In genomic region chr9:60713616-60714015, GRCm38 (mm10) we compare ENCODE assay signal across 9 mouse cellular contexts. TPM values are rescaled to one million over a fixed set of nuclear protein-coding genes. Genes with fewer than 3 reads are reported as not detected.
DNase-seq lines count a peak whose midpoint lies in the region; ATAC-seq and TF ChIP-seq lines count a peak whose summit lies in the region.
"Had no signal": no experiment of that assay in that cellular context is flagged by ENCODE, and none has a peak within 500 bp of the region (broad histone marks: within the 10 kb centered on the region; RNA-seq: fewer than 3 reads in every experiment).

No protein-coding gene starts in this region.

- no peak for TF ChIP-seq CTCF in left cerebral cortex, adult 2 months (IDR thresholded peaks at IDR 0.05)

- peak overlapping the region; percentile 99 for H3K27ac ChIP-seq in left cerebral cortex, adult 2 months
- no peak overlapping the region for H3K27ac ChIP-seq in embryonic facial prominence, embryonic 15.5 days (replicated peaks)
- H3K27ac ChIP-seq in hindbrain, embryonic 16.5 days (ENCODE audit: low read depth, low read length) = peak overlapping the region; percentile 18; the same call in 1 of the 2 replicates
- H3K27ac ChIP-seq in neural tube, embryonic 13.5 days (replicated peaks) = 0 out of 2 replicates have a peak overlapping the region, but pooled peaks have one; percentile 33

- peak overlapping the region; percentile 97 for H3K4me2 ChIP-seq in embryonic facial prominence, embryonic 15.5 days (replicated peaks)
- peak overlapping the region; percentile 90 for H3K4me2 ChIP-seq in hindbrain, embryonic 16.5 days (ENCODE audit: low read length)
- H3K4me2 ChIP-seq in neural tube, embryonic 13.5 days = peak overlapping the region; percentile 95

- 26% methylated on average over 4 of the region's 4 CpGs for WGBS in embryonic facial prominence, embryonic 15.5 days
- WGBS in hindbrain, embryonic 16.5 days = 43% methylated on average over 4 of the region's 4 CpGs
- 48% methylated on average over 4 of the region's 4 CpGs for WGBS in neural tube, embryonic 13.5 days

- DNase-seq in left cerebral cortex, adult 2 months (ENCODE audit: extremely low spot score in 1 of 2, low spot score in 2 of 2) = no peak
- DNase-seq in left cerebral cortex, postnatal 10 days (ENCODE audit: extremely low spot score in 1 of 2, low spot score in 2 of 2) = no peak
- DNase-seq in B cell, adult 2 months = no peak
- no peak for DNase-seq in layer of hippocampus, adult 8-10 months (ENCODE audit: low spot score in 2 of 2)
- no peak for DNase-seq in left cerebral cortex, adult 18-20 months (ENCODE audit: low spot score in 2 of 2)

- no peaks in the 10 kb centered on the region for H3K9me3 ChIP-seq in embryonic facial prominence, embryonic 15.5 days (replicated peaks)
- H3K9me3 ChIP-seq in hindbrain, embryonic 16.5 days (ENCODE audit: control insufficient read depth, low read length) = no peaks in the 10 kb centered on the region
- no peaks in the 10 kb centered on the region for H3K9me3 ChIP-seq in neural tube, embryonic 13.5 days

- H3K36me3 ChIP-seq in embryonic facial prominence, embryonic 15.5 days = no peaks in the 10 kb centered on the region
- no peaks in the 10 kb centered on the region; the same call in 1 of the 2 replicates for H3K36me3 ChIP-seq in hindbrain, embryonic 16.5 days (ENCODE audit: control insufficient read depth, insufficient read depth, low read length)
- H3K36me3 ChIP-seq in neural tube, embryonic 13.5 days = no peaks in the 10 kb centered on the region

- H3K9ac ChIP-seq in embryonic facial prominence, embryonic 15.5 days = peak overlapping the region; percentile 67; the same call in 1 of the 2 replicates
- peak overlapping the region; percentile 87 for H3K9ac ChIP-seq in hindbrain, embryonic 16.5 days (ENCODE audit: low read depth, low read length)
- H3K9ac ChIP-seq in neural tube, embryonic 13.5 days = peak overlapping the region; percentile 88

- intact Hi-C loops in left cerebral cortex, adult 2 months (cut with DNase I) = loop anchor here (2.0 kb wide), 1 partner anchor 31 kb away; no protein-coding TSS in a partner anchor
- intact Hi-C loops in left cerebral cortex, postnatal 10 days (cut with DNase I) = no loop called here

- H3K27me3 ChIP-seq in embryonic facial prominence, embryonic 15.5 days = no peaks in the 10 kb centered on the region
- no peaks in the 10 kb centered on the region; the same call in 1 of the 2 replicates for H3K27me3 ChIP-seq in hindbrain, embryonic 16.5 days (replicated peaks; ENCODE audit: control insufficient read depth, insufficient read depth, low read length)
- peaks cover 7% of the 10 kb centered on the region for H3K27me3 ChIP-seq in neural tube, embryonic 13.5 days

- ATAC-seq in embryonic facial prominence, embryonic 15.5 days (ENCODE audit: insufficient number of reproducible peaks, low FRiP score, low TSS enrichment, low read depth) = no peak
- 0 out of 2 replicates have a peak, but pooled peaks have one; percentile 18 for ATAC-seq in hindbrain, embryonic 16.5 days
- peak; percentile 30; the same call in 1 of the 2 replicates for ATAC-seq in neural tube, embryonic 13.5 days (ENCODE audit: low read depth)

- H3K4me1 ChIP-seq in embryonic facial prominence, embryonic 15.5 days = 0 out of 2 replicates have a peak, but pooled peaks cover 27% of the 10 kb centered on the region
- H3K4me1 ChIP-seq in hindbrain, embryonic 16.5 days (ENCODE audit: control insufficient read depth, insufficient read depth, low read depth, low read length) = peaks cover 21% of the 10 kb centered on the region
- H3K4me1 ChIP-seq in neural tube, embryonic 13.5 days (replicated peaks) = peaks cover 30% of the 10 kb centered on the region

- peak overlapping the region; percentile 90 for H3K4me3 ChIP-seq in left cerebral cortex, adult 2 months
- H3K4me3 ChIP-seq in embryonic facial prominence, embryonic 15.5 days (replicated peaks) = peak overlapping the region; percentile 65
- H3K4me3 ChIP-seq in hindbrain, embryonic 16.5 days (ENCODE audit: low read length) = peak overlapping the region; percentile 74
- peak overlapping the region; percentile 54 for H3K4me3 ChIP-seq in neural tube, embryonic 13.5 days

RNA-seq across cellular contexts. Expression of gene Larp6, which starts 0.8 kb away (rescaled TPM):
- total RNA-seq in left cerebral cortex, adult 2 months (2021) = 10 to 100 TPM; 37.8 to 39.0 TPM
- 10 to 100 TPM; 32.2 to 34.1 TPM for total RNA-seq in left cerebral cortex, postnatal 10 days (2021)
- polyA plus RNA-seq in embryonic facial prominence, embryonic 15.5 days (2015; fragmentation: Nextera tagmentation; extraction: Ambion mirVana) = 5.0 and 5.3 TPM in 2 replicates
- polyA plus RNA-seq in hindbrain, embryonic 16.5 days (2015; fragmentation: Nextera tagmentation; extraction: Ambion mirVana) = 23.3 and 25.2 TPM in 2 replicates
- polyA plus RNA-seq in neural tube, embryonic 13.5 days (2015; fragmentation: Nextera tagmentation; extraction: Ambion mirVana) = 10.6 and 11.9 TPM in 2 replicates
- 10 to 100 TPM; 37.2 to 41.6 (median 39.2) TPM for total RNA-seq in layer of hippocampus, adult 8-10 months (2022)
- 10 to 100 TPM; 37.6 to 41.6 TPM for total RNA-seq in left cerebral cortex, adult 18-20 months (2021)
- total RNA-seq: neutrophil, adult 5-6 weeks had no signal

RNA-seq across cellular contexts. Expression of gene Lrrc49, which starts 25.7 kb away (rescaled TPM):
- total RNA-seq in left cerebral cortex, adult 2 months (2021) = 10 to 100 TPM; 86.7 to 94.7 TPM
- total RNA-seq in left cerebral cortex, postnatal 10 days (2021) = 10 to 100 TPM; 71.6 to 71.7 TPM
- polyA plus RNA-seq in embryonic facial prominence, embryonic 15.5 days (2015; fragmentation: Nextera tagmentation; extraction: Ambion mirVana) = 16.1 and 17.9 TPM in 2 replicates
- 78.3 and 81.4 TPM in 2 replicates for polyA plus RNA-seq in hindbrain, embryonic 16.5 days (2015; fragmentation: Nextera tagmentation; extraction: Ambion mirVana)
- 67.9 and 68.2 TPM in 2 replicates for polyA plus RNA-seq in neural tube, embryonic 13.5 days (2015; fragmentation: Nextera tagmentation; extraction: Ambion mirVana)
- total RNA-seq in layer of hippocampus, adult 8-10 months (2022) = 10 to 100 TPM; 54.6 to 70.3 (median 63.6) TPM
- 10 to 100 TPM; 89.4 to 95.6 TPM for total RNA-seq in left cerebral cortex, adult 18-20 months (2021)
